Mouse (Mus musculus) bone marrow, adult 2 months (tissue): ENCODE measurements around the gene Orc5.

Experiments
- CTCF ChIP-seq: fragments of 200-500 bp; IDR thresholded peaks from 2 replicates; pipeline ENCODE4 v1.5.1; 2011; ENCODE audit warnings: low read length, control low read depth; ENCODE audit not compliant: control insufficient read depth, insufficient read depth
- POLR2A ChIP-seq: fragments of 200-500 bp; IDR thresholded peaks from 2 replicates; pipeline ENCODE4 v1.6.1; 2011; ENCODE audit warnings: low read depth, mild to moderate bottlenecking, control low read depth, low read length, borderline replicate concordance; ENCODE audit not compliant: control insufficient read depth

DNA sequence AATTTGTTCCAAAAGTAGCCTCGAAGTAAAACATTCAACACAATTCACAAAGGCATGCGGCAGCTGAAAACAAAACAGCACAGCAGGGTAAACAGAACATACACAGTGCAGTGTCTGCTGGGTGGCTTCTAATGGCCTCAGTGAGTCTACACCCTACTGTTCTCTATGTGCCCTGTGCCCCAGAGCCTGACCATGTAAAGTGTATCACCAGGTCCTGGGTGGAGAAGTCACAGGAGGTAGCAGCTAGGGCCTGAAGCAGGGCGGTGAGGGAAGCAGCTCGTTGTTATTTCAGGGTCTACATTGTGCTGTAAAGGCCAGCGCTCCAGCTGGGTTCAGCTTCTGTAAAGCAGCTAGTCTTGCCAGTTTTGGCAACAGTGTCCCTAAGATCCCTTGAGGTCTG is 3.7 kb downstream of the Orc5 start:
- TF ChIP-seq CTCF (no peak), POLR2A (no peak)
